Mouse (Mus musculus): ENCODE data around the gene Plvap. TPM values are rescaled to one million over a fixed set of nuclear protein-coding genes. Genes with fewer than 3 reads are reported as not detected.
A peak's percentile ranks its signal among the peaks of the same experiment; 100 is the strongest.
"Not testable (repeated sequence)": the region's sequence is repeated elsewhere in the genome, so short reads cannot be mapped to it uniquely, and the experiment has no call there.

Plvap gene
- total RNA-seq, 1 experiment from 2014 or later: not detected

- ATAC-seq (replicated peaks in 1 of 2; ENCODE audit: insufficient read depth in 1 of 2, low FRiP score in 2 of 2, low TSS enrichment in 1 of 2, low read depth in 1 of 2, poor library complexity in 2 of 2, severe bottlenecking in 2 of 2): not testable (repeated sequence)
Observed at GRCm38 (mm10) chr8:71530735-71531467, 19.3 kb upstream of the Plvap start.

GRCm38 (mm10) chr8:71528362-71529073 is 17.0 kb upstream of the Plvap start:
- peak; percentile 86 to 88 for ATAC-seq (replicated peaks in 1 of 2; ENCODE audit: insufficient read depth in 1 of 2, low FRiP score in 2 of 2, low TSS enrichment in 1 of 2, low read depth in 1 of 2, poor library complexity in 2 of 2, severe bottlenecking in 2 of 2)

GRCm38 (mm10) chr8:71527162-71527870 is 15.8 kb upstream of the Plvap start:
- no peak for ATAC-seq (replicated peaks in 1 of 2; ENCODE audit: insufficient read depth in 1 of 2, low FRiP score in 2 of 2, low TSS enrichment in 1 of 2, low read depth in 1 of 2, poor library complexity in 2 of 2, severe bottlenecking in 2 of 2)

GRCm38 (mm10) chr8:71526272-71526671 is 14.7 kb upstream of the Plvap start:
- no peak for ATAC-seq (replicated peaks in 1 of 2; ENCODE audit: insufficient read depth in 1 of 2, low FRiP score in 2 of 2, low TSS enrichment in 1 of 2, low read depth in 1 of 2, poor library complexity in 2 of 2, severe bottlenecking in 2 of 2)

GRCm38 (mm10) chr8:71525226-71526050 is 13.9 kb upstream of the Plvap start, which contains the start of gene Ccdc194:
TSS of gene Ccdc194 (minus strand) at chr8:71525711.
- no peak for ATAC-seq (replicated peaks in 1 of 2; ENCODE audit: insufficient read depth in 1 of 2, low FRiP score in 2 of 2, low TSS enrichment in 1 of 2, low read depth in 1 of 2, poor library complexity in 2 of 2, severe bottlenecking in 2 of 2)

- ATAC-seq (replicated peaks in 1 of 2; ENCODE audit: insufficient read depth in 1 of 2, low FRiP score in 2 of 2, low TSS enrichment in 1 of 2, low read depth in 1 of 2, poor library complexity in 2 of 2, severe bottlenecking in 2 of 2): peak; percentile 94 to 95
Observed at GRCm38 (mm10) chr8:71521634-71522033, 10.1 kb upstream of the Plvap start.

- peak; percentile 47 to 51; a peak in 1 of 4 replicates for ATAC-seq (replicated peaks in 1 of 2; ENCODE audit: insufficient read depth in 1 of 2, low FRiP score in 2 of 2, low TSS enrichment in 1 of 2, low read depth in 1 of 2, poor library complexity in 2 of 2, severe bottlenecking in 2 of 2)
Observed at GRCm38 (mm10) chr8:71519037-71519825, 7.7 kb upstream of the Plvap start.

- no peak for ATAC-seq (replicated peaks in 1 of 2; ENCODE audit: insufficient read depth in 1 of 2, low FRiP score in 2 of 2, low TSS enrichment in 1 of 2, low read depth in 1 of 2, poor library complexity in 2 of 2, severe bottlenecking in 2 of 2)
Observed at GRCm38 (mm10) chr8:71516786-71517185, 5.2 kb upstream of the Plvap start.

DNA sequence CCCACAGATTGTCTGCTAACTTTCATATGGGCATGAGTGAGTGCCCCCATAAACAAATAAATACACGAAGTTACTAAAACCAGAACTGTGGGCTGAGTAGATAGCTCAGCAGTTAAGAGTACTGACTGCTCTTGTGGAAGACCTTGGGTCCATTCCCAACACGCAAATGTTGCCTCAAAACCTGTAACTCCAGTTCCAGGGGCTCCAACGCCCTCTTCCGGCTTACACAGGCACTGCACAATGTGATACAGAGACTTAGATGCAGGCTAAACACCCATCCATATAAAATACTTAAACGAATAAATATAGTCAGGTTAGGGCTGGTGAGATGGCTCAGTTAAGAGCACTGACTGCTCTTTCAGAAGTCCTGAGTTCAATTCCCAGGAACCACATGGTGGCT is 3.5 kb upstream of the Plvap start:
- no peak for ATAC-seq (replicated peaks in 1 of 2; ENCODE audit: insufficient read depth in 1 of 2, low FRiP score in 2 of 2, low TSS enrichment in 1 of 2, low read depth in 1 of 2, poor library complexity in 2 of 2, severe bottlenecking in 2 of 2)

- no peak for ATAC-seq (replicated peaks in 1 of 2; ENCODE audit: insufficient read depth in 1 of 2, low FRiP score in 2 of 2, low TSS enrichment in 1 of 2, low read depth in 1 of 2, poor library complexity in 2 of 2, severe bottlenecking in 2 of 2)
Observed at GRCm38 (mm10) chr8:71513018-71513754, 1.6 kb upstream of the Plvap start.

DNA sequence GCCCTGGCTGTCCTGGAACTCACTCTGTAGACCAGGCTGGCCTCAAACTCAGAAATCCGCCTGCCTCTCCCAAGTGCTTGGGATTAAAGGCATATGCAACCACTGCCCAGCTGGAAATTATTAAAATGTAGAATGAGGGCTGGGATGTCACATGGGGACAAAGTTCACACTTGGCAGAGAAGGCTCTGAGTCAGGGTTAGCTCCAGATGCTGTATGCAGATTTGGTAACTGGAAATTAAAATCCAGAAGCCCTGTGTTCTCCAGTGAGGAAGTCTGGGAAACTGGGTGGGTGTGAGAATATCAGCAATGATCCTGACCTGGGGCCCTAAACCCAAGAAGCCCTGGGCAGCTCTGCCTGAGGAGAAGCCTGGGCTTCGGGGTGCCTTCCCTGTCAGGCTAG is 2.2 kb downstream of the Plvap start:
- no peak for ATAC-seq (replicated peaks in 1 of 2; ENCODE audit: insufficient read depth in 1 of 2, low FRiP score in 2 of 2, low TSS enrichment in 1 of 2, low read depth in 1 of 2, poor library complexity in 2 of 2, severe bottlenecking in 2 of 2)

GRCm38 (mm10) chr8:71507589-71508104 is 3.9 kb downstream of the Plvap start:
- ATAC-seq (replicated peaks in 1 of 2; ENCODE audit: insufficient read depth in 1 of 2, low FRiP score in 2 of 2, low TSS enrichment in 1 of 2, low read depth in 1 of 2, poor library complexity in 2 of 2, severe bottlenecking in 2 of 2): 0 out of 4 replicates have a peak, but pooled peaks of 1 of the 2 experiments have one; percentile 12

DNA sequence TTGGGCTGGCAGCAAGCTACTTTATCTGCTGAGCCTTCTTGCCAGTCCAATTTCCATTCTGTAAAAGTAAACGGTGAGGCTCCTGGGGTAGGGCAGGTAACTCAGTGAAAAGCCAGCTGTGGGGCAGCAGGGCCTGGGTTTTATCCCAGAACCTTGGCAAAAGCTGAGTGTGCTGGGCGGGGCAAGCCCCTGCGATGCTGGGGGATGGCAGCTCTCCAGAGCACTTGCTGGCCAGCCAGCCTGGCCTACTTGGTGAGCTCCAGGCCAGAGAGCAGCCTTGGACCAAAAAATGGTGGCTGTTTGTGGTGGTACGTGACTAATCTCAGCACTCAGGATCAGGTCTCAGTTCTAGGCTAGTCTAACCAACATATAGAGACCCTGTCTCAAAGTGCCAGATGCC is 5.6 kb downstream of the Plvap start:
- ATAC-seq (replicated peaks in 1 of 2; ENCODE audit: insufficient read depth in 1 of 2, low FRiP score in 2 of 2, low TSS enrichment in 1 of 2, low read depth in 1 of 2, poor library complexity in 2 of 2, severe bottlenecking in 2 of 2): no peak

GRCm38 (mm10) chr8:71505326-71505725 is 6.2 kb downstream of the Plvap start:
- ATAC-seq (replicated peaks in 1 of 2; ENCODE audit: insufficient read depth in 1 of 2, low FRiP score in 2 of 2, low TSS enrichment in 1 of 2, low read depth in 1 of 2, poor library complexity in 2 of 2, severe bottlenecking in 2 of 2): no peak

DNA sequence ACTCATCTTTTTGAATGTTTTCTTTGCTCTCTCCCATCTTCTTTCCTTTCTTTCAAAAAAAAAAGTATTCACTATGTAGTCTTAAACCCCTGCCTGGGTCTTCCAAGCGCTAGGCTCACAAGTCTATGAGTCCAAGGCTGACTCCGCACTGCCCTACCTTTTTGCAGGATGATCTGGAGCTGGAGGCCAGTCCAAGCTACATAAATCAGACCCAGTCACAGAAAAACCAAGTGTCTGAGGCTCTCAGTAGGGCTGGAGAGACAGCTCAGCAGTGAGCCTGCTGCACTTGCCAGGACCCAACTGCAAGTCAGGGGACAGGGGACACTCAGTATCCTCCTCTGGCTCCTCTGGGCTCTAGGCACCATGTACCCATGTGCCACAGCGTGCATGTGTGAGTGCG is 7.2 kb downstream of the Plvap start:
- no peak for ATAC-seq (replicated peaks in 1 of 2; ENCODE audit: insufficient read depth in 1 of 2, low FRiP score in 2 of 2, low TSS enrichment in 1 of 2, low read depth in 1 of 2, poor library complexity in 2 of 2, severe bottlenecking in 2 of 2)
